Mouse (Mus musculus) kidney, adult 2 months (tissue): ENCODE measurements around the gene Slc38a4.

Experiments used
- CTCF ChIP-seq: fragments of 200-500 bp; conservative IDR thresholded peaks from 2 replicates; pipeline ENCODE4 v1.5.1; 2011; ENCODE audit warnings: low read depth, mild to moderate bottlenecking, control low read depth, low read length, moderate library complexity, mixed read lengths; ENCODE audit not compliant: insufficient read depth, insufficient read length
- POLR2A ChIP-seq: fragments of 200-500 bp; IDR thresholded peaks from one replicate; pipeline ENCODE4 v1.6.1; 2011; ENCODE audit warnings: low read depth, low read length, control low read depth

DNA sequence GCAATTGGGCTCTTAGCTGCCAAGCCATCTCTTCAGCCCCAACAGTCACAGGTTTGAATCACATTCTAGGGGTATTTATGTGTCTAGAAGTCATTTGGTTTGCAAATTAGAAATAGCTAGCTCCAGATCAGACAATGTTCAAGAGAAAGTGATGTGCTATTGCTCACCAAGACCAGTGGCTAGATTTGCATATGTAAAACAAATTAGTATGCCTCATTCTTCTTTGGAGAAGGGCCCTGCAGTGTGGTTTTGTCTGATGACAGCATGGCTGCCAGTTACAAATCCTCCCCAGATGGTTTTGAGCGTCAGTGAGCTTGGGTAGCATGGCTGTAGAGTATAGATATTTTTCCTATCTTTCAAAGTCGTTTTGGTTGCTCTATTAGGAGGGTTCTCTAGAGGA, 96.5 kb downstream of the Slc38a4 start:
- TF ChIP-seq CTCF, result no peak
- no peak for TF ChIP-seq POLR2A
